Mouse (Mus musculus) lung, adult 2 months (tissue): ENCODE measurements around the gene Blnk. TPM values are rescaled to one million over a fixed set of nuclear protein-coding genes. Genes with fewer than 3 reads are reported as not detected.

Source experiments
- DNase-seq: peaks from one replicate; pipeline ENCODE4 v3.0.0; 2022
- H3K4me1 ChIP-seq: fragments of 200-500 bp; 2 replicates; pipeline ENCODE4 v1.6.1; 2011; ENCODE audit warnings: low read length; ENCODE audit not compliant: control insufficient read depth, insufficient read depth
- H3K4me3 ChIP-seq: fragments of 200-500 bp; replicated peaks from 2 replicates; pipeline ENCODE3; 2011; ENCODE audit warnings: low read depth, mild to moderate bottlenecking, control low read depth, low read length; ENCODE audit errors: extremely low read depth
- CTCF ChIP-seq: fragments of 200-500 bp; IDR thresholded peaks from 2 replicates; pipeline ENCODE4 v1.5.1; 2011; ENCODE audit warnings: mild to moderate bottlenecking, low read length, control low read depth; ENCODE audit not compliant: insufficient read depth
- POLR2A ChIP-seq: fragments of 200-500 bp; IDR thresholded peaks from 2 replicates; pipeline ENCODE4 v1.6.1; 2011; ENCODE audit warnings: low read depth, mild to moderate bottlenecking, control low read depth, low read length, borderline replicate concordance; ENCODE audit errors: extremely low read depth
- WGBS: fragments of 180-500 bp; shearing (Covaris S2); methylation state at CpG from one replicate; pipeline ENCODE4 v1.1.7; 2018; 5-methylcytosine and 5-hydroxymethylcytosine counted together
- polyA plus RNA-seq: library from polyadenylated mRNA; depleted of rRNA; stranded (reverse); fragments of >200 nt; gene quantifications from 2 replicates; pipeline ENCODE4 v1.2.3, GENCODE M21; 2012; rRNA removed

Blnk gene
- polyA plus RNA-seq, result 4.7 and 5.7 TPM in 2 replicates

DNA sequence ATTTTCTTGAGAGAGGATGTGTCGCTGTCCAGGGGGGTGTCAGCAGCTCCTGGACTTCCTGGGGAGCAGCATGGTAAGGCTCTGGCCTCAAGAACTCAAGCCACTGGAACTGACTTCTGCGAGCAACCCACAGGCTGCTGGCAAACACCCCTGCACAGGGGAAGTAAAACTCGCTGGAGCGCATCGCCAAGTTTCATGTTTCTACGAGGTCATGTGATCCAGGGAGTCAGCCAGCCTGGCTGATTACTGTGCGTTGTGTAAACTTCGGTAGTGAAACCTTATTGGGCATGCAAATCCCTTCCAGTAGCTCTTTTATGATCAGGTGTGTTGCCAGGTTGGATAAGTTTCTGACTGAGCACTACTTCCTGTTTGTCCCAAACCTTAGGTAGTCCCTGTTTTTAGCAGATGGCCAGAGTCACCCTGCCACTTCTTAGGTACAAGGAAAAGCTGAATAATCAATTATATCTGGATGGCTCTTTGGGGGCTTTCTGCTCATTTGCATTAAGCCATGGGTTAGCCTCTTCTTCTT, at the start of gene Blnk:
Gene Blnk (minus strand): TSS at position 479 of the 529 bp plus-strand sequence.
- peak; percentile 50 for DNase-seq
- Histone ChIP-seq H3K4me3 (no peak within 1 kb of the TSS), H3K4me1 (no peaks in the 10 kb centered on the region; the same call in none of the 2 replicates)
- WGBS, result 33% methylated on average over 8 of the region's 8 CpGs
- TF ChIP-seq POLR2A (peak; percentile 54; the same call in 1 of the 2 replicates), CTCF (no peak)

DNA sequence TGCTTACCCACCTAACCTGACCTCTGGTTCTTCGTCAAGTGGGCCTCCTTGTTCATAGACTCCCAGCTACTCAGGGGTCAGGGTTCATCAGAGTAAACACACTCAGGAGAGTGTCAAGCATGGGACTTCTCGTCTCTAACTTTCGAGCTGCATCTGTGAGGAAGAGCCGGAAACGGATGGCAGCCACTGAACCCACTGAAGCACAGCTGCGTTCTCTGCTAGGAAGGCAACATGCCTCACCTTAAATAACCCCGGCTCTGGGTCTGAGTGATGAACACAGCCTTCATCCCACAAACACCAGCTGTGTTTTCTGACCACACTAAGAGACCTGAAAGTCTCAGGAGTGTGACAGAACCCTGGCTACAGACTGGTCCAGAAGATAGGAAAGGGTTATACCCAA, 44.8 kb upstream of the Blnk start:
- Histone ChIP-seq H3K4me1 (no peaks in the 10 kb centered on the region), H3K4me3 (no peak overlapping the region)
- 53% methylated on average over 7 of the region's 7 CpGs for WGBS
- TF ChIP-seq CTCF (no peak), POLR2A (no peak)
- DNase-seq, result no peak

DNA sequence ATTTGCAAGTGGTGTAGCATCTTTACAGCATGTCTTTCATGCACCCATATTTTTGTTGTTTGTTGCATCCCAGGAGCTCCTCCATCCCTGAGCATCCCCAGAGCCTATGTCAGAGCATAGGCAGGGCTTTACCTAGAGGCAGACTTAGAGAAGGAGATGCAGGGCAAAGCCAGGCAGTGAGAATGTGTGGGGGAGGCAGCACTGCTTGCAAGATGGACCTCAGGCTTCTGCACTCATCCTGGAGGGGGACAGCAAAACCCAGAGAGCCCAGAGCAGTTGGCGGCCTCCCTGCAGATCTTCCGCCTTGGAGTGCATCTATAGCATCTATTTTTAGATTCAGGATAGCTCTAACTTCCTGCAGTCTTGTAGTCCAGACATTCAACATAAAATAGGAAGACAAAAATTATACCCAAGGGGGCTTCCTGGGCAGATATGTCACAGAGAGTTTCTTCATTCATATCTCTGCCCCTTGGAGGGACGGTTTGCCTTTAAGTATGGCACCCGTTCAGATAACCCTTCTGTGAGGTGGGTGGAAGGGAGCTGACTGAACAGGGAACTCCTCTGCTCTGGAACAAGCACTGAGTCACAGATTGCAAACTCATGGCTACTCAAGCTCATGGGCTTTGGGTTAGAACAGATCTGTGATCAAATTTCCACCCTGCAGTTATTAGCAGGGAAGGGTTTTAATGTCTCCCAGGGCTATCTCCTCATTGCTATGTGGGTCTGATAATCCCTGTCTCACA, 41.6 kb upstream of the Blnk start:
- H3K4me3 ChIP-seq, result no peak overlapping the region
- 40% methylated on average over 4 of the region's 4 CpGs for WGBS
- no peak for TF ChIP-seq POLR2A
- TF ChIP-seq CTCF, result no peak
- no peaks in the 10 kb centered on the region for H3K4me1 ChIP-seq
- DNase-seq, result no peak

DNA sequence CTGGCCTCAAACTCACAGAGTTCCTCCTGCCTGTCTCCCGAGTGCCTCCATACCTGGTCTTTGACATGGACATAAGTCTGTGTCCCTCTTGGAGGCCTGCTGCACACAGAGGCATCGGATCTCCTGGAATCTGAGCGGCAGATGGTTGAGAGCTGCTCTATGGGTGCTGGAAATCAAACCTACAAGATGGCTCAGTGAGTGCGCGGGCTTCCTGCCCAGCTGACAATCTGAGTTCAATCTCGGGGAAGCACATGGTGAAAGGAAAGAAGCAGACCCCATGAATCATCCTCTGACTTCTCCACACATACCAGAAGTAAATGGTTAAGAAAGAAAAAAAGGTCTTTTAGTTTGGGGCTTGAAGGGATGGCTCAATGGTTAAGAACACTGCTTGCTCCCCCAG, 37.5 kb upstream of the Blnk start:
- TF ChIP-seq POLR2A, result no peak
- TF ChIP-seq CTCF, result no peak
- WGBS, result 55% methylated on average over 6 of the region's 6 CpGs
- Histone ChIP-seq H3K4me1 (no peaks in the 10 kb centered on the region), H3K4me3 (no peak overlapping the region)
- no peak for DNase-seq

DNA sequence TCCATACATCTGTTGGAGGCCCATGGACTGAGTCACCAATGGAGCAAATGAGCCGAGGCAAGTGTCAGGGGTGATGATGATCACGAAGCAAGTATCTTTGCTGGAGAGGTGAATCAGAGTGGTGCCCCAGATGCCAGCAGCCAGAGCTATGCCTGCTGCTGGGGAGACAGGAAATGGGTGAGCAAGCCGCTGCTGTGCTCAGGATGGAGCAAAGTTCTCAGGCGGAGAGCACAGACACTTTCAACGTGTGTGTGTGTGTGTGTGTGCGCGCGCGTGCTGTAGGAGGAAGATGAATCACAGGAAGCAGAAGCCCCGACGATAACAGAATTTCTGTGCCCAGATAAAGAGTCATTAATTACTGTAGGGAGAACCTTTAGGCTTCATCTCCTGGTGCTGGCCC, 36.7 kb upstream of the Blnk start:
- no peak overlapping the region for H3K4me3 ChIP-seq
- 33% methylated on average over 11 of the region's 11 CpGs for WGBS
- DNase-seq, result no peak
- TF ChIP-seq POLR2A, result no peak
- no peak for TF ChIP-seq CTCF
- H3K4me1 ChIP-seq, result no peaks in the 10 kb centered on the region

DNA sequence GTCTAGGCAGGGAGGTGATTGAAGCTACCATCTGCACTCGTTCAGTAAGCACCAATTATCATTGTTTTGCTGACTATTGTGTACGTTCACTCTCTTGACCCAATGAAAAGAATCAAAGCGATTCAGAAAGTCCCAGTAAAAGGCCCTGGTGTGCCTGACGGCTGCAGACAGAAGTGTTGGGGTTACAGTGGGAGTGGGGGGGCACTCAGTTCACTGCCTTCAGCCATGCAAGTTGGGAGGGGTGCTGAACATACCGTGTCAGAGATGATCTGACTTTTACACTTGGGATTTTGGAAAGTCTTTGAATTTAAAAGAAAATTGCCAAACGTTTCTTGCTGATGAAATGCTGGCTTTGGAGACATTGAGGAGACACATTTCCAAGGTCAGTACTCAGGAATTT, 35.8 kb upstream of the Blnk start:
- no peak for DNase-seq

DNA sequence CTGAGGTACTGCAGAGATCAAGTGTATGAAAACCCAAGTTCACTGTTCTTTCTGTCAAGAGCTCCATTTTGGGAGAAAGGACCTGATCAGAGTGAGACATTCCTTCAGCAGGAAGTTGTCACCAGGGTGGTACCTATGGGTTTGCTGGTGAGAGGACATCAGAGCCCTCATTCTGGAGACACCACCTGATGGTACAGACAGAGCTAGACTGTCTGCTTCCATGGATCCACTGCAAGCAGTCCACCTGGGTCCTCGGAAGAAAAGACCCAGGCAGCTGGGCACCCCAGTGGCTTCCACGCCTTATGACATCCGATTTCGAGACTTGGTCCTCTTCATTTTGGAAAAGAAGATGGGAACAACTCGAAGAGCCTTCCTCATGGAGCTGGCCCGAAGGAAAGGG, 34.9 kb upstream of the Blnk start, which contains the start of gene Dntt:
Gene Dntt (plus strand): TSS at position 57 of the 400 bp plus-strand sequence.
- no peak within 1 kb of the TSS for H3K4me3 ChIP-seq
- DNase-seq, result no peak
- TF ChIP-seq CTCF (no peak), POLR2A (no peak)
- 88% methylated on average over 6 of the region's 6 CpGs for WGBS
- H3K4me1 ChIP-seq, result no peaks in the 10 kb centered on the region

More for the DNA sequence above, 35.8 kb upstream of the Blnk start:
- 62% methylated on average over 6 of the region's 6 CpGs for WGBS
- no peaks in the 10 kb centered on the region for H3K4me1 ChIP-seq
- no peak for TF ChIP-seq POLR2A
- TF ChIP-seq CTCF, result no peak
- H3K4me3 ChIP-seq, result no peak overlapping the region

DNA sequence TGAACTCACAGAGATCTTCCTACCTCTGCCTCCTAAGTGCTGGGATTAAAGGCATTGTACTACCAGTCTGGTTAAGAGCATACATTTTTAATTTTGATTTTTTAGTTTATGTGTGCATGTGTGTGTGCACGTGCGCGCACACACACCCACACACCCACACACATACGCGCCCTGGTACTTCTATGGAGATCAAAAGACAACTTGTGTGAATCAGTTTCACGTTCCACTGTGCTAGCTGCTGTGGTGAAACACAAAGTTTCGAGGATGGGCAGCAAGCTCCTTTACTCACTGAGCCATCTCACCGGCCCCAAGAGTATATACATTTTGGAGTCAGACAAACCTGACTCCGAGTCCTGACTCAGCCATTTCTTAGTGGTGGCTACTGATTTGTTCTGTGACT, 33.3 kb upstream of the Blnk start:
- no peak overlapping the region for H3K4me3 ChIP-seq

DNA sequence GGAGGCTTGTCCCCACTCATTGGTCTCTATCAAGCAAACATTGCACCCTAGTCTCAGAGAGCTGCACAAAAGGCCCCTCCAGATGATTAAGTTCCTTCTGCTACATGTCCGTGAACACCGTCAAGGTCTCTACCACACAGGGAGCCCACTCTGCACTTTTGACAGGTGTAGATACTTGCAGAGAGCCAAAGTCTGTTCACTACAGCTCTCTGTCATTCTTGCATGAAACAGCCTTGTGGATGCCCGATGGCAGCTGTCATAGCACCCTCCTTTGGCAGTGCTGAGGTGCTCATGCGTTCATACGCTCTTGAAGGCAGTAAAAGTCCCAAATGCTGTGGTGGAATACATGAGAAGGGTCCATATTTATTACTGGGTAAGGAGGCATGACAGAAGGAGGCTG, 32.7 kb upstream of the Blnk start:
- 85% methylated on average over 5 of the region's 5 CpGs for WGBS
- no peak for DNase-seq
- TF ChIP-seq CTCF, result no peak
- no peak for TF ChIP-seq POLR2A
- no peak overlapping the region for H3K4me3 ChIP-seq
- no peaks in the 10 kb centered on the region for H3K4me1 ChIP-seq

More for the DNA sequence above, 33.3 kb upstream of the Blnk start:
- TF ChIP-seq CTCF, result no peak
- TF ChIP-seq POLR2A, result no peak
- WGBS, result 86% methylated on average over 9 of the region's 9 CpGs
- no peaks in the 10 kb centered on the region for H3K4me1 ChIP-seq
- DNase-seq, result no peak

DNA sequence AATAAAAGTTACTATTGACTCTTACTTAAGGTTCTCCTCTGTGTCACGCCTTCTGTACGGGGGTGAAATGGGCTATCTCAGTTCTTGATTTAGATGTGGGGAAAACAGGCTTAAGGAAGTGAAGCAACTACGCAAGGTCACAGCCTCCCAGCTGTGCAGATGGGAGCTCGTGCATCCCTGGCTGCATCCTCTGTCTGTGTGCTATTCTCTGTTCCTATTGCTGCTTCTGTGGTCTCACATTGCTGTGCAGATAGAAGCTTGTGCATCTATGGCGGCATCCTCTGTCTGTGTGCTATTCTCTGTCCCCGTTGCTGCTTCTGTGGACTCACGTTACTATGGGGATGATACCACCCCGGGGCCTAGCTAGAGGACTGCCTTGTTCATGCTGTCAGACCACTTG, 32.2 kb upstream of the Blnk start:
- DNase-seq, result no peak
- no peaks in the 10 kb centered on the region for H3K4me1 ChIP-seq
- no peak overlapping the region for H3K4me3 ChIP-seq
- 67% methylated on average over 8 of the region's 8 CpGs for WGBS
- no peak for TF ChIP-seq CTCF

DNA sequence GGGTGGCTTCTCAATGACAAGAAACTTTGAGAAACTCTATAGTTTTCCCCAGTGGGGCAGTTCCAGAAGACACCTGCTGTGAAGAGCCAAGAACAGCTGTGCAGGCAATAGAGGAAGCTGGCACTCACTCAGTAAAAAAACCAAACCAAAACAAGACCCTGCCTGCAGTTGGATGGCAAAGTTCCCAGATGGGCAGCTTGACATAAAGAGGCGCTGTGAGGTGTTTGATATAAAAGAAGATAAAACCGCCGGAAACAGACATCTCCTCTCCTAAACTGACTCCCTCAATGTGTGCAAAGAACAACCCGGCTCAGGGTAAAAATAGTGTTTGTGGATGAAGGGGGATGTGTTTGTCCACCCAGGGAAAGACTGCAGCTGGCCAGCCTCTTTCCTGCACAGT, 27.9 kb upstream of the Blnk start:
- DNase-seq, result no peak
- WGBS, result 27% methylated on average over 4 of the region's 4 CpGs
- Histone ChIP-seq H3K4me1 (no peaks in the 10 kb centered on the region), H3K4me3 (no peak overlapping the region)
- TF ChIP-seq CTCF (no peak), POLR2A (no peak)
